Mouse (Mus musculus): ENCODE measurements around the gene Ccdc34.

- TF ChIP-seq CTCF (conservative IDR thresholded peaks at IDR 0.05; ENCODE audit: low read length) = no peak
- TF ChIP-seq POU5F1 (IDR thresholded peaks at IDR 0.05; ENCODE audit: borderline replicate concordance, low read length) = no peak
- TF ChIP-seq NANOG (IDR thresholded peaks at IDR 0.05; ENCODE audit: borderline replicate concordance, low read length) = no peak
Observed at GRCm38 (mm10) chr2:110190416-110190815, 172.8 kb downstream of the Ccdc34 start.

Measured in E14TG2a.4 (cell line).